Mouse (Mus musculus): ENCODE results near the gene Cst11.
"Not testable (repeated sequence)": the region's sequence is repeated elsewhere in the genome, so short reads cannot be mapped to it uniquely, and the experiment has no call there.

Gene Cst11

DNA sequence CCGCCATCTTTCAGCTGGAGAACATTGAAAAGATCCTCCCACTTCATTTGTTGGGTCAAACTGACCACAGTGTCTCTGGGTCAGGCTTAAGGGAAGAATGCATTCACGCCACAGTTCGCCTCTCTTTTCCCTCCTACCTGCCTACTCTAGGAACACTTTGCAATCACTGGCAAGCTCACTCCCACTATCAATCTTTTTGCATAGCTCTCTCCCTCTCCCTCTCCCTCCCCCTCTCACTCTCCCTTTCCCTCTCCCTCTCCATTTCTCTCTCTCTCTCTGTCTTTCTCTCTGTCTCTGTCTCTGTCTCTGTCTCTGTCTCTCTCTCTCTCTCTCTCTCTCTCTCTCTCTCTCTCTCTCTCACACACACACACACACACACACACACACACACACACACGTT, at the start of gene Cst11:
Gene Cst11 (minus strand): TSS at position 101 of the 400 bp plus-strand sequence.
- not testable (repeated sequence) for DNase-seq (ENCODE audit: low spot score)

DNA sequence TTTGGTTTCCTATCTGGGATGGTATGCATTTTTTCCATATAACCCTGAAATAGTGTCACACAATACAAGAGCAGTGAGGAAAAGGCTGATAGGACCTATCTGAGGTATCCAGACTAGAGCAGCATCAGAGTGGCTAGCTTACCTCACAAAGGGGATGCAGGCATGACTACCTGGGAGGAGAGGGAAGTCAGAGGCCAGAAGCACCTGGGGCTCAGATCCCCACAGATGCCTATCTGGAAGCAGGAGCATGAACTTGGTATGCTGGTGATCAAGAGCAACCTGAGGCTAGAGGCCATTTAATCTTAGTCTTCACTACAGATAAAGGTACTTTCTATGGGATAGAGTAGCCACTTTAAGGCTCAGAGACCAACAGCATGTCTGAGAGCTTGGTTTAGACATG, 48.6 kb upstream of the Cst11 start, which contains the start of gene Cst13:
Gene Cst13 (plus strand): TSS at position 173 of the 400 bp plus-strand sequence.
- no peak for DNase-seq (ENCODE audit: low spot score)

DNA sequence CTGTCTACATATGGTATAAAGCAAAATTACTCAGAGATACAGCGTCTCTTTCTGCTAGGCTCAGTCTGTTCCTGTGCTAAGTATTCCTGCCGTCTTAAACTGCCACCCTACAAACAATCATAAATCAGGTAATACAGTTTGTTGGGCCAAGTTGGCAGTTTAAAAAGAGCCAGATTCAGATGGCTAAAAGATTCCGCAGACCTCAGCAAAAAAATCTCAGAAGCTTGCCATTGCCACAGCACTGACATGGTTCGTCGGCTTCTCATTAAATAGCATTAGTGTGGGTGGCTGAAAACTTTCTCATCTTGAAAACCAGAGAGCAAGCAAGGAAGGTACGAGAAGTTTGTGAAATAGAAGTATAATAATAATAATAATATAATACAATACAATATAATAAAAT, 35.4 kb upstream of the Cst11 start:
- no peak for DNase-seq (ENCODE audit: low spot score)

DNA sequence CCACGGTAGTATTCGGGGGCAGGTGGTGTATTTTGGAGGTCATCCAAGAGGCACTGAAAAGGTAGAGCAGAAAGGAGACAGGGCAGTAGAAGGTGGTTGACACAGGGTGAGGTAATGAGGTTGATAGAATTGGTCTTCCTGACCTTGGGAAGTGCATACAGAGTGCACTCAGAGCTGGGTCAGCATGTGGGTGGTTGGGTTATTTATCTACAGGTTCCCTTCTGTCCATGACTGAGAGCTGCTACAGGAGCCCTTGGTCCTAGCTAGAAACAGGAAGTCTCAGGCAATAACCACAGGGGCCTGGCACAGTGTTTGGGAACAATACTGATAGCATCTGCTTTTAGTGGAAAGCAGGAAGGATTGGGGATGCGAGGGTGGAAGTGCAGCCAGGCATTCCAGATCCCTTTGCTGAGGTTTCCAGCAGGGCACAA, 30.2 kb upstream of the Cst11 start:
- peak; percentile 22 for DNase-seq (ENCODE audit: low spot score)

DNA sequence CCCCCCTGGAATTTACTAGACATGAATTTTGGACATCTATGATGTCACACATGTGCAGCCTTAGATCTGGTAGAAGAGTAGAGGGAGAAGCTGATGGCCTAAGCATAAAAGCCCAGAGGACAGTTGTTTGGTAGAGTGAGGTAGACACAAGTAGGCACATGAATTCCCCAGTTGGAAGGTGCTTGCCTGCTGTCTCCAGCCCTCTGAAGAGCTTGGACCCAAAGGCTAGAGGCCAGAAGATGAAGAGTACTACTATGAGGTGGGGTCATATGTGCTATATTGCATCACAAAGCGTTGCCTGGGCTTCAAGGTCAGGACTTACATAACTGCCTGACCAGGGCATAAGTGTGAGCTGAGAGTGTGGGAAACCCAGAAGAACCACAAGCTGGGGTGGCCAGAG, 27.2 kb upstream of the Cst11 start, which contains the start of gene Cst8:
Gene Cst8 (plus strand): TSS at position 301 of the 400 bp plus-strand sequence.
- DNase-seq (ENCODE audit: low spot score), result no peak

DNA sequence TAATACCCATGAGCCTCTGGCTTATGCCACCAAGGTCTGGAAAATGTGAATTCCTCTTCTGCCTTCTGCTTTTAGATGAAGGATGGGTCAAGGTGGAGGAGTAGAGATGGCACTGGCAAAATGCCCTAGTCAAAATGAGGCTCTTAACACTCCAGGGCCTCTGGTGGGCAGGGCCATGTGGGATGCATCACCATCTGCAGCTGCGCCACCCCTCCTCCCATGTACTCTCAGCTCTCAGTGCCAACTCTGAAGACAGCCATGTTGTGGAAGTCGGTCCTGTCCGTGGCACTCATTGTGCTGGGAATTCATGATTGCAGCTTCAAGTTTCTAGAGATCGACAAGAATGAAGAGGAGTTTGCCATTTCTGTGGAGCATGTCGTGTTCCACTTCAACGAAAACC, 17.8 kb upstream of the Cst11 start, which contains the start of gene Cst12:
Gene Cst12 (plus strand): TSS at position 220 of the 400 bp plus-strand sequence.
- peak; percentile 12 for DNase-seq (ENCODE audit: low spot score)

DNA sequence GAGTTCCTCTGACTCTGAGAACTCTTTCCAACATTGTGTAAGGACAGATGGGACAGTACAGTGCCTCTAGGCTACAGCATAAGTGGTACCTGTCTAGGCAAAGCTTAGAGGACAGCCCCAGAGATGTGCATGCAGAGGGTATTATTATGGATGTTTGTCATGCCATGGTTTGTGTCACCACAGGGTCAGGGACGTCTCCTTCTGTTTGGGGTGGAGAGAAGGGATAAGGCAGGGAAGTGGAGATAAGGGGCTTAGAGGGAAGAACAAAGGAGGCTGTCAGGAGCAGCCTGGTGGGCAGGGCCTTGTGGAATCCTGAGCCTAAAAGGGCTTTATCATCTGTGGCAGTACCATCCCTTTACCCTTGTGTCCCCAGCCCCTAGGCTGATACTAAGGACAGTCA, 10.4 kb upstream of the Cst11 start, which contains the start of gene 8030411F24Rik:
Gene 8030411F24Rik (plus strand): TSS at position 301 of the 400 bp plus-strand sequence.
- DNase-seq (ENCODE audit: low spot score), result no peak

DNA sequence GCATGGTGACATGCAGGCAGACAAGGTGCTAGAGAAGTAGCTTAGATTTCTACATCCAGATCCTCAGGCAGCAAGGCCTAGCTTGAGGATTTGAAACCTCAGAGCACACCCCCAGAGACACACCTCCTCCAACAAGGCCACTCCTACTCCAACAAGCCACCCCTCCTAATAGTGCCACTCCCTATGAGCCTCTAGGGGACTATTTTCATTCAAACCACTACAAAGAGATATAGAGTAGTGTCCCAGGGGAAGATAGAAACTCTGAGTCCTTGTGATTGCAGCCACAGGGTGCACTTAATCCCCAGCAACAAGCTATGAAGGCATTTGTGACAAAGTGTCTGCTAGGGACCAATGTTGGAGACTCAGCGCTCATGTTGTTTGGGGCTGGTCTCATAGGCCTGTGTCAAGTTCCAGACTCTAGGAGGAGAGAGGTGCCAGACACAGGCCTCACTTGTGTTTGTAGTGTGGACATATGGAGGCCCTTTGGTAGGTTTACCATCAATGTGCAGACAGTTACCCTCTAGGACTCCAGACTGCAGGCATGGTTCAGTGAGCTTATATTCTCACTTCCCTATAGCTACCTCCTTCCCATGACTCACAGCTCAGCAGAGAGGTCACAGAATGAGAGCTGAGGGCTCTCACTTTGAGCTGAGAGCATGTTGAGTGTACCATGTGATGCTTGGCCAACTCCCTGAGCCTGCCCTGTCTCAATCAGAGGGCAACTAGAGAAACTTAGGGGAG, 7.5 kb downstream of the Cst11 start:
- no peak for DNase-seq (ENCODE audit: low spot score)

DNA sequence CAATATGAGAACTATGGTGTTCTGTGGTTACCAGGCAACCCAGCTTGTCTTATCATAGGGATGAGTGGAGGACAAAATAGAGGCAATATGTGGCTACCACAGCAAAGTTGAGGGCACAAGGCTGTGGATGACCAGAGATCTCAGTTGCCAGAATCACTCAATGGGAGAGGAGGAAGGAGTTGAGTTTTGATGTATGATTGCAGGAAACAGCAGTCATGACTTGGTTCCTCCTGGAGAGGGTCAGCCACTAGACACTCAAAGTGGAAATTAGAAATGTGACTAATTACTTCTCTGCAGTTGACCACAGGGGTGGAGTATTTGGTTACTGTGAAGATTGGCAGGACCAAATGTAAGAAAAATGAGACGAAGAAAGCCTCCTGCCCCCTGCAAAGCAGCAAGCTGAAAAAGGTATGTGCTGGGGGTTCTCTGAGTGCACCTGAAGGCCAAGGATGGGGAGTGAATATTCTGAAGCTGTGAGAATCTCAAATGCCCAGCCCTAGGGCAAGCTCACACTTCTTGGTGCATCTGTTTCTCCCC, 16.9 kb downstream of the Cst11 start:
- no peak for DNase-seq (ENCODE audit: low spot score)

DNA sequence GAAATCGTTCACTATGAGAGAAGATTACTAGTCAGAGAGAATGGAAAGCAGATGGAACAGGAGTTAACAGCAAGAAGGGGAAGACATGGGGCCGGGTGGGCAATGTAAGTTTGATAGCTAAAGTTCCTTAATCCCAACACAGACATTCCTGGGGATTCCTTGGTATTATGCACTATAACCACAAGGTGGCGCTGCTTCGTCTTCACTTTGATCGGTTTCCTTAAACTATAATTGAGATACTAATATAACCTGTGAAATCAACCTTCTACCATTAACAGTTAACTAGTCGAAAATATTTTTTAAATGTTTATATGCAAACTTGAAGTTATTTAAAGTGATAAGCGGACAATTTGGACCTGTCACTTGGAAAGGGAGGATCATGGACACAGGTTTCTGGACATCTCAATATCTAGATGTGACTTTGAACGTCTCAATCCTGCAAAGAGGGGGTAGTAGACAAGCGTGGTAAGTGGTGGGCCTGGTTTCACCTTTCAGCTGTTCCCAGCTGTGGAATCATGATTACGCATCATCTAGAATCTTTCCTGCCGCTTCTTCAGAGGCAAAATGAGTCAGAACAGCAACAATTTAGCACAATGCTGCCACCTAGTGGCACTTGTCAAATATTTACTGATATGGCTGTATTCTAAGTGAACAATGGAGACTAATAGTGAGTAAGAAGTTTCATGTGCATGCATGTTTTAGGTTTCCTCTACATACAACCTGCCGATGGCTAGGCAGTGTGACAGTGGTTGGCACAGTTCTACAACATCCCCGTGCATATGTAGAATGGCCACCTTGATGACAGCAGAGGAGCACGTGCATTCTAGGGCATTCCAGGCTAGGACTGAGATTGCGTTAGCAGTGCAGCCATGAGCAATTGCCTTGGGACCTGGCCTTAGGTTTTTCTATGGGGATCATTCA, 19.1 kb downstream of the Cst11 start:
- DNase-seq (ENCODE audit: low spot score), result peak; percentile 24

DNA sequence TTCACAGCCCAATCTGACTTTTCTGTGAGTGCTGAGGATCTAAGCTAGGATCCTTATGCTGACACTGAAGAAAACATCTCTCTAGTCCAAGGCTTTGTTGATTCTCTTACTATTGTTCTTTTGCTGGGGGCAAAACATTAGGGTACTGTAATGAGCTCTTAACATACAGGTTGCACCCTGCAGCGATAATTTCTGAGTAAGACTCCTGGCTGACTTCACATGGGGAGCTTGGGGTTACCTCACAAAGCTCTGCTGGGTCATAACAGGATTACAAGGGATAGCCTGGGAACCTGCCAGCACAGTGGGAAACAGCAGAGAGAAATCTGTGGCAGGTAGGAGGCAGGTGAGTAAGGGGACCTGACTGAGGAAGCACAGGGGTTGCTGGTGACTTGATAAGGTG, 21.2 kb downstream of the Cst11 start, which contains the start of gene Cstl1:
Gene Cstl1 (plus strand): TSS at position 301 of the 400 bp plus-strand sequence.
- no peak for DNase-seq (ENCODE audit: low spot score)

DNA sequence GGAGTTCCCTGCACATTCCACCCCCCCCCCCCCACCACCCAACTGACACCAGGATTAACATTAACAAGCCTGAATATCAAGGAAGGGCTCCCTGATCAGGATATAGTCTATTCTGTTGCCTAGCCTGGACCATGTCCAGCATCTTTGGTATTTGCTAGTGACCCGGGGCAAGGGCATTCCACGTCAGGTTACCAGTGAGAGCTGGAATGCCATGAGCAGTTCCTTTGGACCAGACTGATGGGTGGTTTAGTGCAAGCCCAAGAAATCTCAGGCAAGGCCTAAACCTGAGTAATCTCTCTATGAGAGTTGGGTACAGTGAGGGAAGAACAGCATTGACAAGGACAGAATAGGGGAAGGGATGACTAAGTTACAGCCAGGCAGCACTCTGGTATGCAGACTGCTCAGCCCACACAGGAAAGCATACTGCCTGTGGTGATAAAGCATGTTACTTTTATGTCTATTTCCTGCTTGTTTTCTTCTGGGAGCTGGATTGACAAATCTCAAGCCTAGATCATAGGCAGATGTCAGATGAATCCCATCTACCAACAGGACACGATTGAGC, 27.4 kb downstream of the Cst11 start:
- no peak for DNase-seq (ENCODE audit: low spot score)

DNA sequence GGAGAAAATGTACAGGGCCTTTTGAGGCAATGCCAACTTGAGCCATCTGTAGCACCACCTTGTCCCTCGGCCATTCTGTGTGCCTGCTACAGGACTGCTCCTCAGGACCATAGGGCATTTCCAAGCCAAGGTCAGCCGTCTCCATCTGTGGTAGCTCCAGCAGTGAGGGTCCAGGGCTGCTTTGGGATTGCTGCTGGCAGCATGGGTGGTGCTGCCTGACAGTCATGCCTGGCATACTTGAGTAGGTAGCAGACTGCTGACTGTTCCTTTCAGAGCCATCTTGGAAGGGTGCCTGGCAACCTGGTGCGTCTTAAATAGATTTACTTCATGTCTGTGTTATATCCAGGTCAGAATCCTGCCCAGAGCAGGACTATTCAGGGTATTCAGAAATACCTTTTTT, 28.3 kb downstream of the Cst11 start:
- no peak for DNase-seq (ENCODE audit: low spot score)

DNA sequence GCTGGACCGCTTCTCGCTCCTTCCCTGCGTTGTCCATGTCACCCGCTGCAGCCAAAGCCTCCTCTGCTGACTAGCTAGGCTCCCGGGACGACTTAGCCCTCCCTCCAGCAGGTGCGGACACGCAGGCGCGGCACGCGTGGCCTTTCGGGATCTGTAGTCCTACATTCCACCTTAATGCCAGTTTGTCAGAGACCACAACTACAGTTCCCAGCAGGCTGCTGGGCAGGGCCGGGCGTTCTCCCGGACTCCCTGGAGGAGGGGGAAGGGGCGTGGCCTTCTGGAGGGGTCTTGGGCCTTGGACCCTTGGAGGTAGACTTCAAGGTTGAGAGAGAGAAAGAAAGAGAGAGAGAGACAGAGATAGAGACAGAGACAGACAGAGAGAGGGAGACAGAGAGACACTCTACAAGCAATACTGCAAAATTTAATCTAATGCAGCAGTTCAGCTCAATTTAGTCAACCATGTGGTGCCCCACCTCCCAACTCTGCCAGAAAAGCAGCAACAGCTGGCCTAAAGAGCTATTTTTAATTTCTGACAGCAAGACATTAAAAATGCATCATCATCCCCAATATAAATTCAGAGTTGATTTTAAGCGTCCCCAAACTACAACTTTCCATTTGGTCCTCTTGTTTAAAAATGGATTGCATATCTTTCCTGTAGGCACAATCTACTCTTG, 38.8 kb downstream of the Cst11 start, which contains the start of gene Napb:
Gene Napb (minus strand): TSS at position 141 of the 674 bp plus-strand sequence.
- DNase-seq (ENCODE audit: low spot score), result peak; percentile 93

DNA sequence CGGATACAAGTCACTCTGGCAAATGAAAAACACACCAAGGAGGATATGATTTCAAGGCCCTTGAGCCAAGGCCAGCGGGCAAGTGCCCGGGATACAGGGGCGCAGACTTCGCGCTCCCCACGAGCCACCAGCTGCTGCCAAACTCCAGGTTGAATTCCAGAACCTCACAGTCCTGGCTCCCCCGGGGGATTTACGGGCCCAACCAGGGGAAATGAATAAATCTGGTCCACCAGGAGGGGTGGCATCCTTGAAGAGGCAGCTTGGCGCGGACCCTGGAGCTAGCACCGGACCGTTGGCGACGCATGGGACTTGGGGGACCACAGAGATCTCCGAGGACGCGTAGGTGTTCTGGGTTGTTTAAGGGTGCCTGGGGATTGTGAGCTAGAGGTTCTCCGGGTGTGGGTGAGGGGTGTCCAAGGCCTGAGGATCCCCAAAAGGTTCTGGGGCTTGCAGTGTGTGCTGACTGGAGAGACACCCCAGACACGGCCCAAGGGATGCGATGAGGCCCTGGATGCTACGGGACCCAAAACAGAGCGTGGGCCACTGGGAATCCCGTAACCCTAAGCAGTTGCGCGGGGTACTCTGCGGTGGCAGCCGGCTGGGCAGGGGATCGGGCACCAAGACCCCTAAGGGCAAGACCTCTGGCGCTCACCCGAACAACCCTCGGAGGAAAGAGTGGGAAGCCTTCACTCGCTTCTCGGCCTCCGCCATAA, 39.5 kb downstream of the Cst11 start:
- peak; percentile 28 for DNase-seq (ENCODE audit: low spot score)

DNA sequence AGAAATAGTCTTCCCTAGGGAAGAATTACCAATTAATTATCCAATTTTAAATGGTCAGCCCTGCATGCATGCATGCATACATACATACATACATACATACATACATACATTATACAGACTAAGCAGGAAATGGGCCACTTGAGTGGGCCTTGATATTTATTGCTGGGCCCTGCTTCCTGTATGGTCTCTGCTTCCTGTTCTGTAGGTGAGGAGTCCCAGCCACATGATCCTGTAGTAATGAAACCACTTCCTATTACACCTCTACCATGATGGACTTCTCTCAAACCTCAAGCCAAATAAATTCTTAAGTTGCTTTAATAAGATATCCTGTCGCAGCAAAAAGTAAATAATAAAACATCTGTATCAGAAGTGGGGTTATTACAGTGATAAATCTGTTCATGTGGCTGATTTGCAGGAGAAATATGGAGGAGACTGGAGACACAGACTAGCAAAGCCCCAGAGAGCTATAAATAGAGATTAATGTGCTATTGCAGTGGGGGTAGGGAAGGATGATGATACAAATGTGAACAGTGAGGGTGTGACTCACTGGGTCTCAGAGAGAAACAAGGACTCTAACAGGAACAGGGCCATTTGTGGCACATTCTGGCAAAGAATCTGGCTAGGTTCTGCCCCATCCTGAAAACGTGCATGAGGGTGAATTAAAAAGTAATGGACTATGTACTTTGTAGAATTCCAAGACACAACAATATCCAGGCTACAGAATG, 51.9 kb downstream of the Cst11 start:
- no peak for DNase-seq (ENCODE audit: low spot score)
